Mouse (Mus musculus) left cerebral cortex, adult 9 months (tissue): ENCODE data around the gene Carm1.
"Not testable (repeated sequence)": the region's sequence is repeated elsewhere in the genome, so short reads cannot be mapped to it uniquely, and the experiment has no call there.

Experiments
- DNase-seq, 2 experiments: peaks; one replicate each; pipeline ENCODE4 v3.0.0; 2022; ENCODE audit warnings: low spot score in 2 of 2

The Carm1 gene

GRCm38 (mm10) chr9:21546789-21547074 lies at the start of gene Carm1:
Carm1 (plus strand) TSS chr9:21546894.
- DNase-seq = peak; percentile 26 to 39

- DNase-seq = peak in 1 of 2 experiments; percentile 16
Measured at GRCm38 (mm10) chr9:21497050-21497542, 49.6 kb upstream of the Carm1 start.

GRCm38 (mm10) chr9:21497664-21498063 lies 49.0 kb upstream of the Carm1 start:
- no peak for DNase-seq

GRCm38 (mm10) chr9:21498284-21498902 lies 48.3 kb upstream of the Carm1 start:
- DNase-seq = no peak

- DNase-seq = no peak
Measured at GRCm38 (mm10) chr9:21503352-21503751, 43.3 kb upstream of the Carm1 start.

GRCm38 (mm10) chr9:21505767-21506166 lies 40.9 kb upstream of the Carm1 start:
- no peak for DNase-seq

GRCm38 (mm10) chr9:21507753-21508430 lies 38.8 kb upstream of the Carm1 start:
- no peak for DNase-seq

GRCm38 (mm10) chr9:21508871-21509404 lies 37.8 kb upstream of the Carm1 start:
- peak in 1 of 2 experiments; percentile 19 for DNase-seq

GRCm38 (mm10) chr9:21509772-21510688 lies 36.7 kb upstream of the Carm1 start, which contains the start of gene Tmed1:
Tmed1 (minus strand) TSS chr9:21510252.
- peak; percentile 95 for DNase-seq

GRCm38 (mm10) chr9:21510689-21511015 lies 36.0 kb upstream of the Carm1 start:
- no peak for DNase-seq

- DNase-seq = no peak
Measured at GRCm38 (mm10) chr9:21511052-21511451, 35.6 kb upstream of the Carm1 start.

- no peak for DNase-seq
Measured at GRCm38 (mm10) chr9:21513466-21513865, 33.2 kb upstream of the Carm1 start.

GRCm38 (mm10) chr9:21517947-21518495 lies 28.7 kb upstream of the Carm1 start:
- no peak for DNase-seq

- not testable (repeated sequence) for DNase-seq
Measured at GRCm38 (mm10) chr9:21518690-21519089, 28.0 kb upstream of the Carm1 start.

- no peak for DNase-seq
Measured at GRCm38 (mm10) chr9:21525142-21525936, 21.4 kb upstream of the Carm1 start.

GRCm38 (mm10) chr9:21525937-21526633 lies 20.6 kb upstream of the Carm1 start, which contains the start of gene AB124611:
AB124611 (plus strand) TSS chr9:21526176.
- no peak for DNase-seq

- no peak for DNase-seq
Measured at GRCm38 (mm10) chr9:21526634-21526944, 20.1 kb upstream of the Carm1 start.

- DNase-seq = no peak
Measured at GRCm38 (mm10) chr9:21527100-21527801, 19.4 kb upstream of the Carm1 start.

- DNase-seq = no peak
Measured at GRCm38 (mm10) chr9:21527917-21528324, 18.8 kb upstream of the Carm1 start.

- DNase-seq = no peak
Measured at GRCm38 (mm10) chr9:21536501-21536900, 10.2 kb upstream of the Carm1 start.
